Mouse (Mus musculus) kidney, adult 9 months (tissue): ENCODE data around the gene Uvrag.

Experiments used
- DNase-seq: peaks from one replicate; pipeline ENCODE4 v3.0.0; 2022

Gene Uvrag

GRCm38 (mm10) chr7:99137541-99137940 is 3.4 kb downstream of the Uvrag start:
- no peak for DNase-seq

- no peak for DNase-seq
These were observed 4.2 kb downstream of the Uvrag start for GRCm38 (mm10) chr7:99136789-99137188.

DNA sequence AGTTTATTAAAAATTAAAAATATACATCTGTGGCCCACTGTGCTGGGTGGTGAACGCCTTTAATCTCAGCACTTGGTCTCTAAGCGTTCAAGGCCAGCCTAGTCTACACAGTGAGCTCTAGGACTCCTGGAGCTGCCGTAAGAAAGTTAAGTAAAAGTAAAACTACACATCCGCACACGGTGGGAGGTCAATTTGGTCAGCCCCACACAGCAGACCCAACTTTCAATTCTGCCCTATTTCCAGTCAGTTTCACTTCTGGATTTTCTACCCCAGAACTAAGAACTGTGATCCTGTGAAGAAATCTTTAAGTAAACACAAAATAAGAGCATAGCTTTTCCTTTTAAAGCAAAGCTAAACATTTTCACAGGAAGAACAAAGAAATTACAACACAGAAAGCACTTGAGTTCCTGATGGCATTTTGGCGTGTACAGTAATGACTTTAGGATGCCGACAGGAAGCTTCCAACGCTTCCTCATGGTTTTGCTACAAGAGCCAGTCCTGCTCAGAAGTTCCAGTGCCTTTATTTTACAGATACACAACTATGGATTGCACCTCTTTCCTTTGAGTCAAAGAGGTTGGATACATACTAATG is 7.0 kb downstream of the Uvrag start:
- DNase-seq: no peak

DNA sequence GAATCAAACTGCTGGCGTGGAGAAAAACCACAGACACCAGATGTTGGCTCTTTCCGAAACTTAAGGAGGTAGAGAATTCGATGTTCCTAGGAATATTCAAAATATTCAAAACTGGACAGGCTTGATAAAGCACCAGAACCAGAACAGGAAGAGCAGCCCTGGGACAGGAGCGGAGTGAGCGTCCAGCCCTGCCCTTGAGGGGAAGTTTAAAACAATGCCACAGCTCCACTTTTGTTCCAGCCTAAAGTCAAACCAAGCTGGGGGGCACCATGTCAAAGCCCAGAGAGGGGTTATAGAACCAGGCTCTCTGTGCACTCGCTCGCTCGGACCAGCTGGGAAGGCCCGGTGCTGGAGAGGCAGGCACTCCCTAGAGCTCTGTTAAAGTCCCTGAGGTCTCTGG is 8.3 kb downstream of the Uvrag start:
- no peak for DNase-seq

DNA sequence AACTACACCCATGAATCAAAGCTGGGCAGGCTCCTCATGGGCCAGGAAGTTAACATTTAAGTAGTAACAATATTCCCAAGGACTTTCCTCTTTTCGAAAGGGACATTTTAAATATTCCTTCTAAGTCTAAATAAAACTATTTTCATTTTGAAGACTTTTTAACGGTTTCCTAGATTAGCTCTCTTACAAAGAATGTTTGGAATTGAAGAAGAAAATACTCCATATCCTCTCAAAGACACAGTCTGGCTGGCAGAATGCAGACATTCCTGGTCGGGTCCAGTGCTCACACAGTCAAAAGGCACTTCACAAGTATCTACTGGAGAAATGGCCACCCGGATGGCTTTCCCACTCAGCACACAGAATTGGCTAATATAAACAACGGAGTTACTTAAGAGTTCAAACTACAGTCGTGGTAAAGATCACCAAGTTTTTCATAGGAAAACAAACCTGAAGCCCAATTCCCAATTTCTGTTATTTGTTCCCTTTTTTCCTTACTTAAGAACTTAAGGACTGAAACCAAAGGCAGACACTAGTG is 9.1 kb downstream of the Uvrag start:
- DNase-seq: no peak

- no peak for DNase-seq
These were observed 12.0 kb downstream of the Uvrag start for GRCm38 (mm10) chr7:99128965-99129364.

DNA sequence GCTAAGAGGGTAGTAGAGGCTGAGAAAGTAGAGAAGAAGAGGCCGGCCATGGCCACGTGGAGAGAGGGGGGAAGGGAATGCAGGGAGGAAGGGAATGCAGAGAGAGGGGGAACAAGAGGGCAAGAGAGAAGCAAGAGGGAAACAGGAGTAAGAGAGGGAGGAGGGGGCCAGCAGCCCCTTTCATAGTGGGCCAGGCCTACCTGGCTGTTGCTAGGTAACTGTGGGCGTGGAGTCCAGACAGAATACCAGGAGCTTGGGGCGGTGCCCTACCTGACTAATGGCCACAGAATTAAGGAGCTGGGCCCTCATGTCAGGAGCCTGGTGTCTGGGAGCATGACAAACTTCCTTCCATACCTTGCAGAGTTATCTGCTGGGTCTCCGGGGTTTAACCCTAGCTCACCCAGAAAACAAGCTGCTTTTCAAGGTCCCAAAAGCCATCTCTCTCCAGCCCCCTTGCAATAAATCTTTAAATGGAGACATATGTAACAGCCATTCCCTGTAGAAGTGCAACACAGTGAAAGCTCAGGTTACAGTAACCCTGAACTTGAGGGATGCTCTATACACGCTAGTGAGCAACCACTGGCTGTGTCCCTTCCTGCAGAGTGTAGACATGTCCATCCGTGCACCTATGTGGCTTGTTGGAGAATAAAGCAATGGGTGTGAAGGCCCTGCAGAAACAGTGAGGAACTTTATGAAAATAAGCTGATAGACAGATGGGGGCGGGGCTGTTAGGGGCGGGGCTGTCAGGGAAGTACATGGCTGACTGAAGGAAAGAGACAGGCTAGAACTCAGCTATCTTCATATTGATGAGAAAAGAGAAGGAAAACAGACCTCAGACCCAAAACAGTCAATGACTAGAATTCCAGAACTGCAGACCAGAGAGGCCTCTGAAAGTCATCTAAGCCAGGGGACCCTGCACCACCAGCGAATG is 12.7 kb downstream of the Uvrag start:
- DNase-seq: no peak

GRCm38 (mm10) chr7:99126057-99126456 is 14.9 kb downstream of the Uvrag start:
- DNase-seq: no peak

- DNase-seq: peak; percentile 48
These were observed 18.3 kb downstream of the Uvrag start for GRCm38 (mm10) chr7:99122651-99123050.

GRCm38 (mm10) chr7:99120865-99121521 is 19.9 kb downstream of the Uvrag start:
- DNase-seq: no peak

DNA sequence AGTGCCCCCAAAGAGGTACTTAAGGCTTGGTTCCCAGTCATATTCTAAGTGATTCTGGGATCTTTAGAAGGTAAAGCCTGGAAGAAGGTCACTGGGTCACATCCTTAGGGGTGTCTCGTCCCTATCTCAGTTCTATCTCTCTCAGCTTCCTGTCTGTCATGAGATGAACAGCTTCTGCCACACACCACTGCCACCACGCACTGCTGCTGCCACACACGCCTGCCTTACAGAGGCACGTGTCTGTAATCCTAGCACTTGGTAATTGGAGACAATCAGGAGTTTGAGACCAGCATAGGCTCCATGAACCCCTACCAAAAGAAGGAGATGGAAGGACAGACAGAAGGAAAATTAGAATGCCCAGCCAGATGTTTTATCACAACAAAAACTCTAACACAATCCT is 20.9 kb downstream of the Uvrag start:
- no peak for DNase-seq

GRCm38 (mm10) chr7:99116781-99117180 is 24.2 kb downstream of the Uvrag start:
- peak; percentile 52 for DNase-seq

DNA sequence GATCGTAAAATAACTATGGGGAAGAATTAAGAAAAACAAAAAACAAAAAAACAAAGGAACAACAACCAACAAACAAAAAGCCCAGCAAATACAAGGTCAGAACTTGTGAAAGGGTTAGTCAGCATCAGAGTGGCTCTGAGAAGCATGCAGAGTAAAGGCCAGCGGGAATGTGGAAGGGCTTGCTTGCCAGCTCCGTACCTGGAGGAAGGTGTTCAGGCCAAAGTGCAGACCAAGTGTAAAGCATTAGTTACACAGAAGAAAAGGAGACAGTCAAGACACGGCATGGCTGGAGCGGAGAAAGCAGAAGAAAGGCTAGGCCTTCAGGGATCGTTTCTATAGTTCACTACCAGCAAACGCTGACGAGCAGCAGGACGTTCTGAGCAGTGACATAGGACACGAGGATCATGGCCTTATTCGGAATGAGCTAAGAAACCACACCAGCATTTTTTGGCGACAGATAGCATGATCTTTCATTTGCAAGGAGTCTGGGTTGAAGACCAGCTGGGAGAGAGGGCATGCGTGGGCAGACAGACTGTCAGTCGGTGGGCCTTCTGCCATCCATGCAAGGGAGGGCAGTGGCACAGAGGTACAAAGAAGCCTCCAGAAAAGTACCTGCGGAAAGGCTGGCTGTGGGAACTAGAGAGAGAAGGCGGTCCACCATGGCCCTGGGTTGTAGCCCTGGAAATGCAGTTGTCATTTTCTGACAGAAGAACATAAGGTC is 26.8 kb downstream of the Uvrag start:
- DNase-seq: peak; percentile 59

- peak; percentile 58 for DNase-seq
These were observed 33.4 kb downstream of the Uvrag start for GRCm38 (mm10) chr7:99107566-99107965.

DNA sequence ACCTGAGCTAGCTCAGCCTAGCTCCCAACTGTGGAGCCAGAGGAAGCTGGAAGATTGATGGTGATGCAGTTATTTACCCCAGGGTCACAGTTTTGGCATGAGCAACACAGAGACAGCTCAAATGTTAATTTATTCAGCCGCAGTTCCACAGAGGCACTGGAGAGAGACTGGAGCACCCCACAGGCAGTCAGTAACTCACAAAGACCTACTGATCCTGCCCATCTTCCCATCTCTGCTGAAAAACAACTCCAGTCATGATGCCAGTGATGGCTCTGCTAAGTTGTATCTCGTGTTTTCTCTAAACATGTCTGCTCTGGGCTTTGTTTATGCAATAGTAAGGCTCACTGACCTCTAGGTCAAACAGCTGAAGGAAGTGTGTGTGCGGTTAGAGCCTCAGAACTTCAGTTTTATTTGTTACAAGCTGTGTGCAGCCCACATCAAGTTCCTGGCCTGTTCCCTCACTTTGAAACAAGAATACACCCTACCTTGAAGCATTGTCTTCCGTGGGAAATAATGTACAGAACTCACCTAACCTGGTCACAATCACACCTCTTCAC is 34.1 kb downstream of the Uvrag start:
- DNase-seq: peak; percentile 43

DNA sequence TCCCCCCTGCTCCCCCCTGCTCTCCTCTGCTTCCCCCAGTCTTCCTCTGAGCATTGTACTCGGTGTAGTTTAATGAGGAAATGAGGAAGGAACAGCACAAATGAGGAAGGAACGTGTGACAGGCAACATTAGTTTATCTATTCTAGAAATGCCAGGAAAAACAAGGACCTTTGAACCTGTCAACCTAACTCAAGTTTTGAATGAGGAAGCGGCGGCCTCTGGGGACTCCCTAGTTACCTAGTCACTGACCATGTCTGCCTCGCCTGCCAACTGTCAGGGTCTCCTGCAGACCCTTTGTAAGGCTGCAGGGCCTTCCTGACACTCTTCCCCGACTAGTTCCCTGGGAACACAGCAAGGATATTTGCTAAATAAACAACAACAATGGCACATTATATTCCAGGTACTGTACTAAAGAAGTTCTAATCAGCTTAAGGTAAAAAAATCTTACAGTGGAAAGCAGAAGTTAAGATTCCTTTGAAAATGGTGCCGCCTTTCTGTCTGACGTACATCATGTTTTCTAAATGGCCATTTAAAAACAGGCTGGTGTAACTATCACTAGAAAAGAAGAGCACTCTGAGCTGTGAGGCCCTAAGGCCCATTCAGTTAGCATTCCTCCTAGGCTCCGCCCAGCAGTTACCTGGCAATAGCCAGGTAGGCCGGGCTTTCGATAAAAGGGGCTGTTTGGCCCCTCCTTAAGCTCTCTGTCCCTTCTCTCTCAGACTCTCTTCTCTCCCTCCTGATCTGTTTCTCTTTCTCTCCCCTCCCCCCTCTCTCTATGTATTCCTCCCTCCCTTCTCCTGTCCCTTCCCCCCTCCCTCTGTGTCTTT is 39.0 kb downstream of the Uvrag start:
- peak; percentile 77 for DNase-seq

DNA sequence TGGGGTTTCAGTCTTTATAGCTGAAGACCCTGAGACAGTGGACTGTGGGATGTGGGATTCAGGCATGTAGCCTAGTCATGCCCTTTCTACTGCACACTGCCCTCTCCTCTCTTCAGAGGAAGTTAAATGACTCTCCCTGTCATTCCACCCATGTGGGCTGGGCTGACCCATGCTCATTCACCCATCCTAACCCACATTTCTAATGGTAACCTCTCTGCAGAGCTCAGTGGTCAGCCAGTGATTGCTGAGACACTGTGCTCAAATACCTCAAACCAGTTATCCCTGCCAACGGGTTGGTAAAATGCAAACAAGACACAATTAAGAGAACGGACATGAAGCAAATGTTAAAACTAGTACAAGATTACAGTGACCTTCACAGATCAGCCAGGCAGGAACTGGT is 39.9 kb downstream of the Uvrag start:
- DNase-seq: peak; percentile 41

DNA sequence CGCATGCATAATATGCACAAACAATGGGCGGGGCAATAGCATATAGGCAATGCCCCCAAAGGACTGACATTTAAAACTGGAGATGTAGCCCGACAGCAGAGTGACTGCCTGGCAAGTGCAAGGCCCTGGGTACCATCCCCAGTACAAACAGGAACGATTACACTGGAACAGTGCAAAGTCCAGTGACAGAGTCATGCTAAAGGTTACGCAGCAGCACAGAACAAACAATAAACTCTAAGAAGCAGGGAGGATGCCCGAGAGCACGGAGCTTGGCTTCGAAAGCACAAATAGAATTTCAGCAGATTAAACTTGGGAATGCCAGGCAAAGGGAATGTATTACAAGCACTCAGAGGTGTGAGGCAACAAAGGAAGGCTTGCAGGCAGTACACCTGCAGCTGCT is 40.4 kb downstream of the Uvrag start:
- peak; percentile 80 for DNase-seq

GRCm38 (mm10) chr7:99100087-99100486 is 40.9 kb downstream of the Uvrag start:
- DNase-seq: no peak

GRCm38 (mm10) chr7:99097781-99098180 is 43.2 kb downstream of the Uvrag start:
- no peak for DNase-seq

GRCm38 (mm10) chr7:99097128-99097527 is 43.8 kb downstream of the Uvrag start:
- no peak for DNase-seq

DNA sequence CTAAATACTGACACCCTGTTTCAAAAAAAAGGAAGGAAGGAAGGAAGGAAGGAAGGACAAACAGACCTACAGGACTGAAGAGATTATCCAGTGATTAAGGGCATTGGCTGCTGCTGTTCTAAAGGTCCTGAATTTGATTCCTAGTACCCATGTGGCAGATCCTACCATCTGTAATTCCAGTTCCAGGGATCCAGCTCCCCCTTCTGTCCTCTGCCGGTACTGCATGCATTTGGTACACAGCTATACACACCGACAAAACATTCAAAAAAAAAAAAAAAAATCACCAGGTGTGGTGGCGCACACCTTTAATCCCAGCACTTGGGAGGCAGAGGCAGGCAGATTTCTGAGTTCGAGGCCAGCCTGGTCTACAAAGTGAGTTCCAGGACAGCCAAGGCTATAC is 45.8 kb downstream of the Uvrag start:
- DNase-seq: peak; percentile 66
